Mouse (Mus musculus) ovary, postnatal 36 days (tissue): Measurements from ENCODE around the gene Apba2.

ENCODE experiments used
- DNase-seq: peaks from one replicate; pipeline ENCODE4 v3.0.0; 2022; ENCODE audit warnings: low spot score, mixed read lengths

Gene Apba2

DNA sequence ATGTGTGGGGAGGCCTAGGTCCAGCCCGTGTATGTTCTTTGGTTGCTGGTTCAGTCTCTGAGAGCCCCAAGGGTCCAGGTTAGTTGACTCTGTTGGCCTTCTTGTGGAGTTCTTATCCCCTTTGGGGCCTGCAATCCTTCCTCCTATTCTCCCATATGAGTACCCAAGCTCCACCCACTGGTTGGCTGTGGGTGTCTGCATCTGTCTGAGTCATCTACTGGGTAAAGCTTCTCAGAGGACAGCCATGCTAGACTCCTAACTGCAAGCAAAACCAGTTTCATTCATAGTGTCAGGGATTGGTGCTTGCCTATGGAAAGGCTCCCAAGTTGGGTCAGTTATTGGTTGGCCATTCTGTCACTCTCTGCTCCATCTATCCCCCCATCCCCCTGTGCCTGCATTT, 29.8 kb downstream of the Apba2 start:
- no peak for DNase-seq

DNA sequence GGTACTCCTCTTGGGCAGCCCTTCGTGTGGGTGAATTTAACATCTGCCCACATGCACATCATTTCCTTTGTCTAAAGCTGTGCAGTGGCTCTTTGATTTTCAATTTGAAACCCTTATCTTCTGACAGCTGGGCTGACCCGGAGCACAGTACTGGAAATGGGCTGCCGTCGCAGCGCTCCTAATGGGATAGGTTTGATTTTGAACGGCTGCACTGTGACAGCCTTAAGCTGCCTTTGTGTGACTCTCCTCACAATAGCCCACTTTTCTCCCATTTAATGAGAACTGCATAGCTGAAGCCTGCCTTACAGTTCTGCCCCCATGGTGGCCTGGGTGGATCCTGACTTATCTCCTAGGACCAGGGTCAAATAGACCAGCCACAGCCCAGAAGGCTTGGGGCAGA, 31.9 kb downstream of the Apba2 start:
- no peak for DNase-seq

DNA sequence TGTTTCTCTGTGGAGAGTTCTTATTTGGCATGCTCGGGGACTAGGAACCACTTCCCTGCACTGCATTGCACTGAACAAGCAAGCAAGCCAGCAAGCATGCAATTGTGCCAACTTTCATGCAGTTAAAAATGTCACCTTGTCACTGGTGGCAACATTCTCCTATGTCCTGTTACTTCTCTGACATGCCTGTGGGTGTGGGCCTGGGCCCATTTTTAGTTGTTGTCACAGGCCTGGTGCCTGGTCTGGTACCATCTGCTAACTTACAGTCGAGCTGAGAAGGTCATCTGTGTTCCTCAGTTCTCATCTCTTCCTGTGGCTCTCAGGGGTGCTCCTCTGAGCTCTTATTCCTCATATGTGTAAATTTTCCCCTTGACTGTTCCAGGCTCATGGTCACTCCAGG, 33.8 kb downstream of the Apba2 start:
- DNase-seq, result no peak

DNA sequence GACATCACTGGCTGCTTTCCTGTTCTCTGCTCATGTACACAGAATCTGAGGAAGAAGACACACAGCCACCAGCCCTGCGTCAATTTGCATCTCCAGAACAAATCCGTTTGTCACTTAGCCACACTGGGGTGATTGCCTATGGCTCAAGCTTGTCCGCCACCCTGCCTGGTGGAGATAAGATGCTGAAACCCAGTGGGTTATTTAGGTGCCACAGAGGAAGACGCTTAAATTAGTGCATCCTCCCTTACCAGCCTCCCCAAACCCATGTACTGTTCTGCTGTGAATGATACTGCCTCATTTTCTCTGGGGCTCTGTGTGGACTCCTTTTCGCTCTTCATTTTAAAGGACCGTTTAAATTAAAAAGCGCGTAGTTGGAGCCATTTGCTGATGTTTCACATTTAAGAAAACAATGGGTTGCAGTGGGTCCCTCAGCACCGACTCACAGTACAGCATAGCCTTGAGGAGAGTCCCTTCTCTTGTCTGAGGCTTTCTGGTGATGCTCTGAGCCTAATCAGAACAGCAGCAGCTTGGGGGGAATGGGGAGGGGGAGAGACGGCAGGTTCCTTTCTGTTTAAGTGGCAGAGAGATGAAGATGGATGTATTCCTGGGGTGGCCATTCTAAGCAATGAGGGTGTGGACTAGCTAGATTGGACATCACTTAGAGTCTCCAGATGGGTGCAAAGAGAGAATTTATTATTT, 38.1 kb downstream of the Apba2 start:
- no peak for DNase-seq

DNA sequence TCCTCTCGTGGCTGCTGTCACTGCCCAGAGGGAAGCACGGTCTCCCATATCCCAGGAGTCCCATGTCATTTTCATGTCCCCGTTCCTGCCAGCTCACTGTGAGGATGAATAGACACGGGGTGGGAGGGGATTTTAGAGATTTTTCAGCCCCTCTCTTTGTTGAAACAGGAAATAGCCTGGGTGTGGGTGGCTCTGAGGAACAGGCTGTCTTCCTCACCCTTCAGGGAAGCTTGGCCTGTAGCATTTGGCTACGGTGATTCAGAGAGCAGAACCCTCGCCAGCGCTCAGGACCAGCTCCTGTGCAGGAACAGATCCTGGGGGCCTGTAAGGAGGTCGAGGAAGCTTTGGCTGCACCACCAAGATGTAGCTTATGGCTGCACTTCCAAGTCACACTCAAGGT, 45.3 kb downstream of the Apba2 start:
- DNase-seq, result no peak

DNA sequence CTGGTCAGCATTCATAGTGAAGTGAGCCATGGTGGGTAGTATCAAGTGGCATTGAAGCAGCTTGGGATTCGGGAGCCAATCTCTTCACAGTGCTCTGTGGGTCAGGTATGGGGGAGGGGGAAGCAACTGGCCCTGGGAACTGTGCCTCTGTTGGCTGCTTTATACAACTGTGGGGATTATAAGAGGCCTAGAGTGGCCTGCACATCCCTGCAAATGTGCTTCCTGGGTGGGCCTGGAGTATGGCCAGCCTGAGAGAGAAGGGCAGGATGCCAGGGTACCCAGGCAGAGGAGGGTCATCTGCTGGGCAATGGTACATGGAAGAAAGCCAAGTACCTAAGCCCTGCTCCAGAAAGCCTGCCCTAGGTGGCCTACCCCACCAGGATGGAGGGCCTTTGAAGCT, 49.4 kb downstream of the Apba2 start:
- no peak for DNase-seq

DNA sequence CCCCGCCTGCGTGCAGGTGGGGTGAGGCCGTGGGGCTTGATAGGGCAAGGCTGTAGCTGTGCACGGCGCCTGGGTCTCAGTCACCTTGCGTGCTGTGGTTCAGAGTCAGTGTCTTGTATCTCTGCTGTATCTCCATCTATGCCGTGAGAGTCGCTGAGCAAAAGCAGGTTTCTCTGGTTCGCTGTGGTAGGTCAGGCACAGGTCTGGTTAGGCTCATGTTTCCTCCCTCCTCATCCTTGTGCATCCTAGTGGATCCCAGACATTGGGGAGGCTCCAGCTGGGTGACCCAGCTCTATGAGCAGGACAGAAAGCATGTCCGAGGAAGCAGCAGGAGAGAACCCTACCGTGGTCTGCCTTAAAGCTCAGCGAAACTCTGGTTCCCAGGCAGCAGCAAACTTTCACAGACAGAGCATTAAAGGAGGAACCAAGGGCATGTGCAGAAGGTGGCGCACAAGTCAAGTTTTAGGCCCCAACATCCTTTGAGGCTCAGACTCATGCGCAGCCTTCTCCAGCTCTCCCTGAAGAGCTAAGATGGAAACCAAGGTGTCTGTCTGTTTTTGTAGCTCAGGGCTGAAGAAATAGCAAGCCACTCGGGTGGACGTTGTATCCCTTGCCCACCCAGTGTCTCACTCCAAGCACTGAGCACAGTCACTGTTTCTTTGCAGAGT, 51.2 kb downstream of the Apba2 start:
- no peak for DNase-seq

DNA sequence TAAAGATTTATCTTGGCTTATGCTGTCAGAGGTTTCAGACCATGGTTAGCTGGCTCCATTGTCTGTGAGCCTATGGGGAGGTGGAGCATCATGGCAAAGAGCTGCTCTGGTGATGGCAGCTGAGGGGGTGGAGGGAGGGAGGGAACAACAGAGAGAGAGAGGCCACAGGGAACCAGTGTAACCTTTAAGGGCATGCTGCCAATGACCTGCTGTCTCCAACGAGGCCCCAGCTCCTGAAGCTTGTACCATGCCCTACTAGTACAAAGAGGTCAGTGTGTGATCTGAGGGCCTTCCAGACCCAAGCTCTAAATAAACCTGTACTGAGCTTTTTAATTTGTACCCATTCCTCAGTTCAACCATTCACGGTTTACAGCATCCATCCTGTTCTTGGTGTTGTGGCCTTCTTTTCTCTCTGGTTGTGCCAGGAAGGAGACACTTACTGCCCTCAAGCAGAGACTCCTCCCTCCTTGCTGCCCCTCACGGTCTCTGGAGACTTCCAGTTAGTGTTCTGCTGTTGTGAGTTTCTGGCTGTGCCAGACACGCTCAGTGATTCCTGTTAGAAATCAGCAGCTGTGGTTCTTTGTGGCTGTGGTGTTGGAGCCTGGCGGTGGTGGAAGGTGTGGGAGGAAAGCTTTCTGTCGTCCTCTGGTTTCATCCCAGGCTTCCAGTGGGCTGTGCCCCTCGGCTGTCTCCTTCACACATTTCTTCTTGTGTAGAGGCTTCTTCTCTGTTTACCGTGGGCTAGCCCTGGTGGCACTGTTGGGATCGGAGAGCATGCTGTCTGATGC, 60.4 kb downstream of the Apba2 start:
- DNase-seq, result no peak

DNA sequence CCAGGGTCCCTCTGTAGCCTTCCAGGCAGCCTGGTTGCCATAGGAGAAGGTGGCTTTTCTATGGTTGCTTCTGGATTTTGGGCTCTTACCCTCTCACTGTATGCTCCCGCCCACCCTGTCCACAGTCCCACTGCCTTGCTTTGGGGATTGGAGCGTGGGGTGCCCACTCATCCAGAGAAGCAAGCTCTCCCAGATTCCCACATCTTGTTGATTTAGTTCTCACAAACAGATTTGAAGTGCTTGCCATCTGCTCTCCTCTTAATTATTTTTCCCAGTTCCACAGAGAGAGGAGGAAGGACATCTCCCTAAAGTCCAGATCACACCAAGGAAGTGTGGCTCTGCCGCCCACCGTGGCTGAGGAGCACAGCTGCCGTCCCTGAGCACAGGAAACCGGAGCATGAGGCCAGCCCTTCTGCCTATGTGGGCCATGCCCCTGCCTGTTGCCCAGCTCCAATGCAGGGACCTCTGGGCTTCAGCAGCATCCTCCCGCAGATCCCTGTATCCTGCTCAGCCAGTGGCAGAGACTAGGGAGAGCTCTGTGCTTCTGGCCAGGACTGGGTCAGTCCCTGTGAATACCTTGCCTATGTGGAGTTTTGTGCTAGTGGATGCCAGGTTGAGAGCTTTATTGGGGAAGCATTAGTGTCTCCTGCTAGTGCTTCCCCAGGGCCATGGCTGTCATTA, 63.5 kb downstream of the Apba2 start:
- no peak for DNase-seq

DNA sequence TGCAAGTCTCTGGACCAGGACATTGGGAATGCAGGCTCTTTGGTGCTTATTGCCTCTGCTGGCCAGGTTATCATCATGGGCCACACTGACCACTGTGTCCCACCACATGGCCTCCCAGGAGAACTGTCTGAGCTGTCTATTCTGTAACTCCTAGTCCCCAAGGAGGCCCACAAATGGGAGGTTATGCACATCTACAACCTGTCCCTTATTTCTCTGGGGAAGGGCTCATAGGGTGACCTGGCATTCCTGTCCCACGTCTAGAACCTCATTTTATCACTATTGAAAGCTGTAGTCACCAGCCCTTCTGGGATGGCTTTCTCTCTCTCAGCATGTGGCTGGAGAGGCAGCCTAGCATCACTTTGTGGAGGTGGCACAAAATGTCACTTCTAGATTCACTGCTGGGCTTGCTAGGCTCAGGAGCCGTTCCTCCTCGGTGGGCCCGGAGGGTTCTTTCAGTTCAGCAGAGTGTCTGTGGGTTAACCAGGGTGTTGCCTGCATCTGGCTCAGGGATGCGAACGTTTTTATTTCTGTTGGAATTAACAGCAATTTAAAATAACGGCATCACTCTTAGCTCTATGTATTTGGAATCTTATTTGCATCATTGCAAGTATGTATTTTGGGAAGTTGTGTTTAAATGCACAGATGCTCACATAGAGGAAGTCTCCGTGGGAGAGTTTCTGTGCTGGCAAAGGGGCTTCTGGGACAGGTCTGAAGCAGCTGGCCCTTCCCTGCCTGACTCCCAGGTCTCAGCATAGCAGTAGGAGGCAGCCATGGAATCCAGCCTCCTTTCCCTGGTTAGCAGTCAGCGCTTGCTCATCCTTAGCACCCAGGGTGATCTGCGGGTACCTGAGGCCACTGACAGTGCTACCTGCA, 65.1 kb downstream of the Apba2 start:
- no peak for DNase-seq

DNA sequence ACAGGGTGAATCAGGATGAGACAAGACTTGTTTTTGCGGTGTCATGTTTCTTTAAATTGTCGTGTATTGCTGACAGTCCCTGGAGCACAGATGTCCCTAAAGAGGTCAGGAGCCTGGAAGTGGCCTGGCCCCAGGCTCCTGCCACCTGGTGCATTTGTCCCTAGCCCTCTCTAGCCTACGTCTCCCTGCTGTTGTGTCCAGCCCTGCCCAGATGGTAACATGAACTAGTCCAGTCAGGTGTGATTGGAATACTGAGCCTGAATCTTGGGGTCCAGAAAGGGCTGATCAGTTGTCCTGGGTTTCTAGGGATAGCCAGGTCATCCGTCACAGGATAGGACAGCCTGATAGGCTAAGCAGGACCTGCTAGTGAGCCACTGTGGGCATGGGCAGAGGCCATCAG, 67.2 kb downstream of the Apba2 start:
- no peak for DNase-seq

DNA sequence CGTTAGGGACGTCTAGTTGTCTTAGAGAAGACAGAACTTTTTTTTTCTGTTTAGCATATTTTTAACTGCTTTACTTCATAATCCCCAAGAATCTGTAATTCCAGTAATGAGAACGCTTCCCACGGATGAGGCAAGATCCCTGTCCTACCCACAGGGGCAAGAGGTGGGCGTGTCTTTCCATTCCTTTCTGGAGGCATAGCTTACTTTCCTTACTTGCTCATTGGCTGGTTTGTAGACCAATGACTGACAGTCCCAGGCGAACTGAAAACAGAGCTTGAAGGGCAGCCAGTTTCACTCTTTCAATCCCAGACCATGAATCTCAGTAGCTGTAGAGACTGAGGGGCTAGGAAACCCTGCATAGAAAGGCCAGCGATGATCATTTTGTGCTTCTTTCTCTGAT, 68.2 kb downstream of the Apba2 start:
- DNase-seq, result no peak

DNA sequence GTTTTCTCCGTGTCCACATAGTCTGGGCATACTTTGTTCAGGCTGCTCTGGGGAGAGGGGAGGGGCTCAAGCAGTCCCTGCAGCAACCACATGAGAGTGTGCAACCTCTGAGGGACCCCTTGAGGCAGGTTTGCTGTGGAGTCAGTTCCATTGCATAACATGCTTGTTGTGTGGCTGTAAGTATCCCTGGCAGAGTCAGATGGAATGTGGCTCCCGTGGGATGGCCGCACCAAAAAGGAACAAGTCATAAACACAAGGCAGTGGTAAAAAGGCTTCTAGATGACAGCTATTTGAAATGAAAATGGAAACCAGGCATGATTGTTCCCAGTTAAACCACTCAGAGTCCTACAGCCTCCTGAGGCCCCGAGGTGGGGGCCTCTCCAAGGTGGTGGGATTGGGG, 69.4 kb downstream of the Apba2 start:
- no peak for DNase-seq

DNA sequence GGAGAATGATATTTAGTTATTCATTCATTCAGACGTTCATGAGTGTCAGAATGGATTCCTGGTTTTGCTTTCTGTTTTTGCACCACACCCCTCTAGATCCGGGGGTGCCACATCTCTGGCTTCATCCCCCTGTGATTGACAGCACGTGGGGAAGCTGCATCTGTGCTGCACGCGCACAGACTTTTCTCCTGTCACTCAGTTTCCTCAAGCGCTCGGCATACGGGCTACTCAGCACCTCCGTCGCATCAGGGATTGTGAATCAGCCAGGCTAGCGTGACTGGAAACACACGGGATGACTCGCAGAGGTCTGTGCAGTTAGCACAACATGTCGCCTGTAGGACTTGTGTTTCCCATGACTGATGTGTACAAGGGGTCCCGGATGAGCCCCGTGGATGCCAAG, 72.6 kb downstream of the Apba2 start:
- DNase-seq, result no peak

DNA sequence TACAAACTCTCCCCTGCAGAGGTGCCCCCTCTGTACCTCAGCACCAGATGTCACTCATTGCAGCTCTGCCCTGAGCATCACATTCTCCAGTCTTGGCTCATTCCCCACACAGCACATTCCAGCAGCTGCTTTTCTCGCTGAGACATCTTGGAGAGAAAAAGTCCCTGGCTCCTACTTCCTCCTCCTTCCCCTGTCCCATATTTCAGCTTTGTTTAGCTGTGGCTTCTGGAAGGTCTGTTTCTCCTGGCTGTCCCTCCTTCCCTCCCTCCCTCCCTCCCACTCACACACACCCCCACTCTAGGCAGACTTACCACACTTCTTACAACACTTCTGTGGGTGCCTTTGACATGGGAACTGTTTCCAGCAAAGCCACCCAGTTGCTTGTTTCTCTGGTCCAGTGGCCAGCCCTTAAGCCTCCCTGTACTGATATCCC, 75.0 kb downstream of the Apba2 start:
- DNase-seq, result no peak

DNA sequence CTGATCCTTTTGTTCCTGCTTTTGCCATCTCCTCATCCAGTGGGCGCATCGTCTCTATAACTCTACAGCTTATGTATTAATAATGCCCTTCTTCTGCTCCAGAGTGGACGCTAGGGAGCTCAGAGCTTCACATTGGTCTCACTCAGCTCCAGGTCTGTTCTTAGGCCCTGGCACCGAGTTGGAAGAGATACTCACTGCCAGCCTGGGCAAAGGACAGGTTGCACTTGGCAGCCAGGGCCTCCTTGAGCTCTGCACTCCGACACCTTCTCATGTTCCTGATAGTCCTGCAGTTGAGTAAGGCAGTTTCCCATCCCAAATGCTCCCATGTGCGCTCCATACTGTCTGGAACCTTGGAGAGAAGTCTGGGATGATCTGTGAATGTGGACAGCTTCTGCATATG, 76.7 kb downstream of the Apba2 start:
- no peak for DNase-seq

DNA sequence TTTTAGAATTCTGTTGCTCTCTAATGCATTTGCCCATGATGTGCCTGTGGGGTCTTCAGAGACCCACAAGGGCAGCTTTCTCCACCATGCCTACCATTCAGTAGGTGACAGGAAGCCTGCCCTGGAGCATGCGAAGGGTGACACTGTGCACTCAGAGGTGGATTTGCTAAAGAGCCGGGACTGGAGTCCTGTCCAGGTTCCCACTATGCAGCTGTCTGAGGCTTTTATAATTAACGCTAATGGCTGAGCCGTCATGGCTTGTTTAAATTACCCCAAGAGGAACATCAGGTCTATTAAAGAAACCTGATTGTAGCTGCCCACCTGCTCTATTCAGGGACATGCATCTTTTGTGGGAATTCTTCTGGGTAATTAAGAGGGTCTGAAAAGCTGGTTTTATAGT, 78.4 kb downstream of the Apba2 start:
- no peak for DNase-seq

DNA sequence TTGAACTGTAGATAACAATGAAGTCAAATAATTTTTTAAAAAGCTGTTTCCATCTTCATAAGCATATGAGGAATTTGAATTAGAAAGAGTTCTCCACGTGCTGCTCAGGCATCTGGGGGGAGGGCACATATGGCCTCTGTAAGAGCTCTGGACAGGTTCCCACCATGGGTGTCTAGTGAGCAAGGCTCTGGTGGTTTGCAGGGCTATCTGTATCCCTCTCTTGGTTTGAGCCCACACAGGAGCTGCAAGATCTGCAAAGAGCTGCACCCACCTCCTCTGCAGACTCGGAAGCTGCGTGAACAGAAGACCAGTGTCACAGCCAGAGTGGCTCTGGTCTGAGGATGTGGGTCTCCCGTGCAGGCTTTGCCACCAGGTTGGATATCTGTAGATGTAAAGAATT, 78.8 kb downstream of the Apba2 start:
- DNase-seq, result no peak

DNA sequence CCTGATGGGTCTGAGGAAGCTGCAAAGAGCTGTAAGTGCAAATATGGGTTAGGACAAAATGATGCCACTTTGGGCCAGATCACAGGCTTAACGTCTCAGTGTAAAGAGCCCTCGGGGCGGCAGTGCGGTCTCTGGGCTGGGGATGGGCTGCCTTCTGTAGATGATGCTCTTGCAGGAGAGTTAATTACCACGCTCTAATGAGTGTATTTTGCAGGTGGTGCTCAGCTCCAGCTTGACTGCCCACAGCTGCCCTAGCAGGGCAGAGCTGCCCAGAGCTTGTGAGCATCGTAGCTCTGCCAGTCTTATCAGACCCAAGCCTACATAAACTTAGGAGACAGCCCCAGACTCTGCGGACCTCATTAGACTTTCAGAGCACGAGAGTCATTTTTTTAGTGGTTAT, 80.9 kb downstream of the Apba2 start:
- no peak for DNase-seq

DNA sequence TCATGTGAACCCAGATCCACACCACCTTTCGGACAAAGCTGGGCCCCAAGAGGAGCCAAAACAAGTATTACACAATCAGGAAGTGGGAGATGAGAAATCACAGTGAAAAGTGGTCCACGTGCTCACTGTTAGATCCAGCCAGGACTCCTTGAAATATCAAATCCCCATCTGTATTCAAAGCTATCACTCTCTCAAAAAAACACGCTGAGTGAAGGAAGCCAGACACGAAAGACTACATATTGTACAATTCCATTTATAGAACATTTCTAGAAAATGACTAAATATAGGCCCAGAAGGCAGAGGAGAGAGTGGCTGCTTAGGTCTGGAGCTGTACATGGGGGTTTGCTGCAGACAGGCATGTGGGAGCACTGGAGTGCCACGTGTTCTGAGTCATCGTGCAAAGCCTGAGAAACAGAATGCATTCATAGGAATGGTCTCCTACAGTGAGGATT, 82.2 kb downstream of the Apba2 start:
- no peak for DNase-seq

DNA sequence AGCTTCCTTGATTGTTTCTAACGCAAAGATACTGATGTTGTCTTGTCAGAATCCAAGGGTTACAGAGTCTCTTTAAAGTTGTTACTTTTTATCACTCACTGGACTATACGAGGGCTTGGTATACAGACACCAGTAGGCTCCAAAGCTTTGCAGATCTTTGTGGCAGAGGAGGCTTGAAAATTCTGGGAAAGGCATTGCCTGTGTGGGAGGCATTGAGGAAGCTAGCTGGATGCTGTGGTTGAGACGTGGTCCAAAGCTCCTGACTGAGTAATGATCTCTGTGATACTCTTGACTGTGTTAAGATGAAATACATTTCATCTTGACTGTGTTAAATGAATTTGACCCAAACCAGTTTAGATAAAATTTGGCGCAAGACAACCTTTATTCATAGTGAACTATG, 84.6 kb downstream of the Apba2 start:
- no peak for DNase-seq

DNA sequence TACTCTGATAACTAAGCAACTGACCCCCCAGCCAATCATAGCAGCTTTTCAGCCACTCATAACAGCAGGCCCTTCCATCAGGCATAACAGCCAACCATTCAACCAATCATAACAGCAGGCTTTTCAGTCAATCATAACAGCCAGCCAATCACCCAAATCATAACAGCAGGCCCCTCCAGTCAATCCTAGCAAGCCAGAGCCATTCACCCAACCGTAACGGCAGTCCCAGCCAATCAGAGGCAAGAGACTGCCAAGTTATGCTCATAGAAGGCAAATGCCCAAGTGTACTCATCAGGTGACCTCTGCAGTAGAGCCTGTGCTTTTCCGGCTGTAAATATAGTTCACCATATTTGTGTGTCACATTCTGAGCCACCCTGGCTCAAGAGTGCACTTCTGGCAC, 85.1 kb downstream of the Apba2 start:
- no peak for DNase-seq
